Mouse (Mus musculus) liver (tissue): ENCODE results near the gene Sash1.
"Not testable (repeated sequence)": the region's sequence is repeated elsewhere in the genome, so short reads cannot be mapped to it uniquely, and the experiment has no call there.

Experiments
- DNase-seq: peaks from one replicate; pipeline ENCODE4 v3.0.0-alpha.2; 2020; ENCODE audit warnings: mixed read lengths

Sash1 gene

DNA sequence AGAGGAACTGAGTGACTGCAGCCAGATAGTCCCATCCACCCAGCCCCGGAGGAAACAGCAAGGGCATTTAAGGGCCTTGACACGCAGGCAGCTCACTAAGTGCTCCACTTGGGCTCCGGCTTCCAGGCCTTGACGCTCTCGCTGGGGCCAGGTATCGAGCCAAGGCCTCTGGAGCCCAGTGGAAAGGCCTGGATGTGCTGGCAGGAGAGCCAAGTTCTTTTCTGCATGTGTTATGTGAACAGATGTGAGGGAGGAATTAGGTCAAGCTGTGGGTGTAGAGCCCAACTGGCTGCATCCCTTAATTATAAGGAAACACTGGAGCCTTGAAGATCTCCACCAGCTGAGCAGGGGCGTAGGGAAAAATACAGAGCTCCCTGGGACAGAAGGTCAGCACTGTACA is 133.4 kb downstream of the Sash1 start:
- DNase-seq = no peak

DNA sequence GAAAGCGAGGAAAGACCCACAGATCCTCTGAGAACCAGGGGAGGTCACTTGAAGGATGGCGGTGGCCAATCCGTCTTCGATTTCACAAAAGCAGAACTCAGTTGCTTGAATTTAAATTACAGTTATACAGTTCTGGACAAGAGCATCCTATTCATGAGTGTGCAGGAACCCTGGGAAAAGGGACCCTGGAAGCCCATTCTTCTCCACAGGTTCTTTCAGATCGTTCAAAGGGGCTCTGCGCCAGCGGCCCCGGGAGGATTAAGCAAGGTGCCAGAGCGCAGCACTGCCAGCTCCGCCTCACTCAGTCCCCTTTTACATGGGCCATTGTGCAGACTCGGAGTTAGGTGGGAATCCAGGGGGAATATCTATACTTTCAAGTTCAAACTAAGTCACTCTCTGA is 136.3 kb downstream of the Sash1 start:
- DNase-seq = no peak

DNA sequence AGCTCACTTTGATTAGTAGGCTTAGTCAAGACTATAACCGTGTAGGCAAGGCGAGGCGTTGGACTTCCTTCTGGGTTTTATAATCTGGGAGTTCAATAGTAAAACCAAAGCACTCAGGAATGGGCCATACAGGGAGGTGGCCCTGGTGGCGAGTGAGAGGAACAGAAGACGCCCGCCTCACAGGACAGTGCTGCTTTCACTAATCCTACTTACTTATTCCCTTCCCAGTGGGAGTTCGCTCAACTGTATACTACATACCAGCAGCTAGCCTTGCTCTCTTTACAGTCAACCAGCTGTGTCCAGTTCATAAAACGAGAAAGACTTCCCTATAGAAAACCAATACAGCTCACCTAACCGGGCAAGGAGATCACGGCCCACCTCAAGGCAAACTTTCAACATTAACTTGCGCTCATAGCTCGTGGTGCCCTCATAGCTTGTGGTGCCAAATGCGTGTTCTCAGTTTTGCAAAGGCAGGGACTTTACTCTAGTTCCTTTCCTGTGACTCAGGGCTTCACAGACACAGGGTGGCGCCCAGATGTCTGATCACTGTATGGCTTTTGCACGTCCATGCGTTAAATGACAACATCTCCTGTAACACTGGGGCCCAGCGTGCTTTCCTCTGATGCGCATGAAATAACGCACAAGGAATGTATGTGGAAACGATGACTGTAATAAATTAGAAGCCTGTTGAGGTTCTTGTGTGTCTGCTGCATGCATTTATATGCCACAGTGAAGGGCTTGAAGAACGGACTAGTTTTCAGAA is 138.2 kb downstream of the Sash1 start:
- DNase-seq = no peak

DNA sequence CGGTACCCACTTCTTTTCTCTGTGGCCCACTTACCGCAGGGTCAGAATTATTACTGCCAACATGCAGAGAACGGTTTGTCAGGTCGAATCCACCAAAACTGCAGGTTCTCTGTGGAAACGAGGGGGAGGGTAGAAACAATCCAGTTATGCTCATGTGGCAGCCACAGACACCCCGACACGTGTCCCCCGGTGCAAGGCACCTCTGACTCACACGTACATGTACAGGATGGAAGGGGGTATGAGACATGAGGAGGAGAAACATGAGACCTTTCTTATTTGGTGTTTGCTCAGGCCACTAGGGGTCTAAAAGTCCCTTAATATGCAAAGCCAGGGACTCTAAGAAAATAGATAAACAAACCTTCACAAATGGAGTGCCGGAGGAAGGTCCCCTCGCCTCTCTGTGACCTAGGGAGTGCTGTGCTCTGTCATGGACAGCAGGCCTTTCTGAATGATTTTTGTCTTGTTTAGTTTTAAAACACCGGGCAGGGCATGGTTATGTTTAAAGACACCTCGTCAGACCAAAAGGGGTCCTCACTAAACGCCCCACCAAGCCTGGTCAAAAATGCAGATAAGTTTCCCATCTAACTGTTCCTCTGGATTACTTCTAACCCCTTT is 139.7 kb downstream of the Sash1 start:
- DNase-seq = no peak

DNA sequence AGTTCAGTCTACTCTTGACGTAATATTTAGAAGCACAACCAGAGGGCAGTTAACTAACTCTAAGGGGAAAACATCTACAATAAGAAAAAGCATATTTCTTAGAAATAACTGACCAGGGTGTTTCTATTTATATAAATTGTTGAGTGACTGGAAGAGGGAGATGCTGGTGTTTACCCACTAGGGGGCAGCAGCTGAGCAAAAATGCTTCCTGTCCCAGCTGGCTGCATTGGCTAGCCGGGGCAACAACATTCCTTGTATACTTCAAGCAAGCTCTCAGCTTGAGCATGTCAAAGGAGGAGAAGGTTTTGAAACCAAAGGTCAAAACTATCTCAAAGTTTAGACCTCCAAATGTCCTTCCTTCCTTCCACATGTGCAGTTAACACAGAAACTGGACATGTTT is 143.0 kb downstream of the Sash1 start:
- DNase-seq = peak; percentile 69

DNA sequence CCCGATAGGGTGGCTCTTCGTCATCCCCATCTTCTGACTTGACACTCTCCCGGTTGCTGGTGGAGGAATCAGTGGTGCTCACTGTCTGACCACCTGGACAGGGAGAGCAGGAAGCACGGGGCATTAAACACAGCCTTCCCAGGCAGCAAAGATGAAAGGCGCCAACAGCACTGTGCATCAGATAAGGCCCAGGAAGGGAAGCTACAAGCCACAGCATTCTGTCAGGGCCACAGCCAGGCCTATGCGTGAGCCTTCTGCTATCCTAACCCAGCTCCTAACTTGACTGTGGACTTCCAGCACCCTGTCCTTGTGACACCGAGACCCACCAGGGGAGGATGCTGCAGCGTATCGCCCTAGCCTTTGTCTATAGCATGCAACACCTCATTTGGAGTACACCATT is 144.4 kb downstream of the Sash1 start:
- DNase-seq = no peak

DNA sequence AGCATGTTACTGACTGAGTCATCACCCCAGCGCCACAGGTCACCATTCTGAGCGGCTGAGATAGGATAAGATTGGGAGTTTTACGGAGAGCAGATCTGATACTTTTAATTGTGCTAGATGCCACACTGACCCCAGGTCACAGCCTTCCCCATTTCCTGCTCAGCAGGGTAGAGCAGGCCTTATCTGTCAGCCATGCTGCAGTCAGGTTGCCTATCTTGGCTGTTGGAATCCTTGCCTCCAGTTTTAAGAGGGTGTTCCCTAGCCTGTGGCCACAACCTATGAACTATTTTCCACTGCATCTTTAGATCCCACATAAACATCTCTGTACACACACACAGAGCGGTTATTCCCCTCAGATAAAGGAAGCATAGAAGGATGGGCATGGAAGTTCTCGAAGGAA is 145.1 kb downstream of the Sash1 start:
- no peak for DNase-seq

DNA sequence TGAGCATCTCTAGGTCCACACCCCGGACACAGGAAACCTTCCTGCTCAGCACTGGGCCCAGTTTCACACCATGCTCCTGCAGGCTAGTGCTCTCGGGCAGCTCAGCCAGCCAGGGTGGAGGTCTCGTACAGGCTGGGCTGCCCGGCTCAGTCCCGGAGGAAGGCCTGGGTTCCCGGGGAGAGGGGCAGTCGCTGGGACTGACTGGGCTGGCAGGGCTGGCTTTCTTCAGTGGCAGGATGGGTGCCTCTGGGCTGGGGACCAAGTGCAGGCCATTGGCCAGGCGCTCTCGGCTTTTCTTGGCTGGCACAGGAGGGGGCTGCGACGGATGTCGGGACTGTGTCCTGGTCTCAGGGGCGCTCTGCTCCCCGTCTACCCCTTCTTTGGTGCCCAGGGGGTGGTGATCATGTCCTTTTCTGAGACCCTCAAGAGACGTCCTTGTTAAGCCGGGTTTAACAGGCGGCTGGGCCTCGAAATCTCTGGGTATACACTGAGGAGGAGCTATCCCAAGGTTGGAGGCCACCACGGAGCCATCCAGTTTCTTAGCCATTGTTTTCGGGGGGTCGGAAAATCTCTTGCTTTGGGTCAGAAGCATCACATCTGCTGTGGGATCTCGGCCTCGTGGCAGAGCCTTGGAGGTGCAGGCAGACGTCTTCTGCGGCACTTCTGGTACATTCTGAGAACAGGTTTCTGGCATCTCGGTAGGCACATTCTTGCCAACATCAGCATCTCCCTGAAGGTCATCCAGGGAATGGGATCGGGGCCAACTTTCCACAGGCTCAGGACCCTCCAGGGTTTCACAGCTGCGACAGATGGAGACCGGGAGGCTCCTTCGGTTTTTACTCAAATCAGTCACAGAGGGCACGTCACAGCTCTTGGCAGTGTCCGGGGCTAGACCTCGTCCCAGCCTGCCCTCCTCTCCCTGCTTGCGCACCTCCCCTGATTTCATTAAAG is 156.2 kb downstream of the Sash1 start:
- DNase-seq = no peak

DNA sequence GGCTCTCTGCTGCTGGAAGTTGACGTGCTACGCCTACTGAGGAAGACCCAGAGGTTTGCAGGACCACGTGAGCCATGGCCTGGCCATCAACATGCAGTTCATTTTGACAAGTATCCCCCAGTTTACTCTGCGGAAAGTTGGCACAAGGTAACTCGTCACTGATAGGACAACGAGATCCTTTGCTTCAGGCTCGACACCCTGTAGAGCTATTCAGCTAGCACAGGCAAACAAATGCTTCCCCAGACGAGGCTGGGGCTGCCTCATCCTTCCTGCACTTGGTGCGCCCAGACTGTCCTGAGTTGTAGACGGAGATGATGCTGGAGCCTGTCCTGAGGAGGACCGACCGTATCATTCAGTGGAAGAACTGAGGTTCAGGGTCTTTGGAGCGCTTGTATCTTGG is 166.5 kb downstream of the Sash1 start:
- no peak for DNase-seq

DNA sequence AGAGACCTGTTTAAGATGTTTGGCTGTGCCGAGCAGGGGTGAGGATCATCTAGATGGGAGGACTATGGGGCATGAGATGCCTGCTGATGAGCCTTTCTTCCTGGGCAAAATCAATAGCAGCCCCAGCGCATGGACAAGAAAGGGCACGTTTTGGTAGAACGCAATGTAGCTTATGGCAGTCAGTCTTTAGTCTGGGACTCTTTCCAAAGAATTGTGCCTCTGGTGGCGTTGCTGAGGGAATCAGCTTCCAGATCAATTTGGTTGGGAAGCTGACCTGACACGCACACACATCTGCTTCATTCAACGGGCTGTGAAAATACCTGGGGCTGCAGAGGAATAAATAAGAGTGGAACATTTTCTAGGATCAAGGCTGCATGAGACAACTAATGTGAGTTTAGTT is 167.0 kb downstream of the Sash1 start:
- DNase-seq = no peak

DNA sequence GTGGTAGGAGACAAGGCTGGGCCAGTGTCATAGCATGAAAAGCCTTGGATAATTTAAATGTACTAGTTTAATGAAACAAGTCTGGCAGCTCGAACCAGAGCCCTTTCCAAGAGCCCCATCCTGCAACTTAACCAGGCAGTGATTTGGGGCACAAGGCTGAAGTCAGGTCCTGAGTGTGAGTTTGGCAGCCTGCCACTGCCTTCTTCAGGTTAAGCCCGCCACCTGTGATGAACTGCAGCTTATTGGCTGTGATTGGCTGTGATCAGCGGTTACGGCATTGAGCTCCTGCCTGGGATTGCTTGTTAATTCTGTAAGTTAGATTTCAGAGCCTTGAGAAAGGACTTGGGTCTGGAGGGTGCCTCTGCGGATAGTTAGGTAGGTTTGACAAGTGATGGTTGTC is 168.7 kb downstream of the Sash1 start:
- no peak for DNase-seq

DNA sequence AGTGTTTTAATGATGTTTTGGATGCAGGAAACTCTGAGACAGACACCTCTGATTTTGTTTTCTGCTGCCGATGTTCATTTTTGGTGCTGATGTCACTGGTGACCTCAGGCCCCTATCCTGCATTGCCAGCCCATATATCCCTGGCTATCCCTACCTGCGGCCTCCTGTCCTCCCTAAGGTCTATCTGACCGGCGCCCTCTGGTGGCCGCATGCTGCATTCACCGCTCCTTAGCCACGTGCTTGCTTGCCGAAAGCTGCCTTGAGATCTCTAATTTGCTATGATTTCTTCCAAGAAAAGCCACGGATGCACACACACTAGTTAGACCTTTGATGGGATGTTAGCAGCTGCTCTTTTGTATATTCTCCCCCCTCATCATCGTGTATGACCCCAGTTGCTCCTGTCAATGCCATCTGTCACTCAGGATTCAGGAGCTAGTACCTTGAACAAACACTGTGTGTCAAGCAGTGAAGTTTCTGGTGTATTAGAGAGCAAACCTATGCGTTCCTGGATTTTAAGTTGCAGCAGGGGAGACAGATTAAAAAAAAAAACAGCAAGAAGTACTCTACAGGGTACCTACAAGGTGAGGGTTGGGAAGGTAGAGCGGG is 170.1 kb downstream of the Sash1 start:
- peak; percentile 77 for DNase-seq

DNA sequence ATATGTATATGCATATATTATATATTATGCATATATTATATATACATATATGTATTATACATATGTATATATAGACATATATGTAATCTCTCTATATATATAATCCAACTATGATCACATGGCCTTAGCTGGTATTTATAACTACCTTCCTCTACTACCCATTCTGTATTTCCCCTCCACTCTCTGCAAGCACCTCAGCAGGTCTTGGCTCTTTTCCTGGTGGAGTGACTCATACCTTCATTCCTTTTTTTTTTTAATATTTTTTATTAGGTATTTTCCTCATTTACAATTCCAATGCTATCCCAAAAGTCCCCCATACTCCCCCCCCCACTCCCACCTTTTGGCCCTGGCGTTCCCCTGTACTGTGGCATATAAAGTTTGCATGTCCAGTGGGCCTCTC is 189.2 kb downstream of the Sash1 start:
- DNase-seq = not testable (repeated sequence)

DNA sequence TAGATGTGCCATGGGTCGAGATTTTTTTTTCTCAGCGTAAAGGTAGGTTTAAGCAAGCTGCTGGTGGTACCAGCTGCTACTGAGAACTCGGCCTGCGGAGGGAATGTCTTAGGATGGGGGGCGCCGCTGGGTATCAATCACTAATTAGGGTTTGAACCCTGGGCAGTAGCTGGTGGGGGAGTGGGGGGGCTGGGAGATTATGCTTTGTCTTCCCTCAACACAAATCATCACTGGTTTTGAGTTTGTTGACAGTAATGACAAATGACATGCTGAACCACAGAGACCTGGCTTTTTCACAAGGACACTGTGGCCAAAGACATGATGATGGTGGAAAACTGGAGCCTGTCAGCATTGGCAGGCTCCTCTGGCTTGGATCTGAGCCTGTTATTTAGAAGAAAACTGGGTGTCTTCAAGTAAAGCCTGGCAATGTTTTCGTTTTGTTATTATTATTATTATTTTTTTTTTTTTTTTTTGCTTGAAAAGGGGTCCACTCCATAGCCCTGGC is 191.8 kb downstream of the Sash1 start:
- no peak for DNase-seq

DNA sequence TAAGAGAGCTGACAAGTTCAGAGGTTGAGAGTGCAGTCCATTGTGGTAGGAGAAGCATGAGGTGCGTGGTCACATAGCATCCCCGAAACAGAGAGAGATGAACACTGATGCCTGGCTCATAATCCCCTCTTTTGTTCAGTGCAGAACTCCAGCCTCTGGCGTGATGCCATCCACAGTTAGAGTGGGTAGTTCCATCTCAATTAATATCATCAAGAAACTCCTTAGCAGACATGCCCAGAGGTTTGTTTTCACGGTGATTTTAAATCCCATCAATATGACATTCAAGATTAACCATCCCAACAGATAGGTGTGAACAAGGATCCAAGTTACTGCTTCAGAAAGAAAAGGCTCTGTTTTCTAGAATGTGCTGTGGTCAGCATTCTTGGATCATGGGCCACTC is 192.3 kb downstream of the Sash1 start:
- no peak for DNase-seq

DNA sequence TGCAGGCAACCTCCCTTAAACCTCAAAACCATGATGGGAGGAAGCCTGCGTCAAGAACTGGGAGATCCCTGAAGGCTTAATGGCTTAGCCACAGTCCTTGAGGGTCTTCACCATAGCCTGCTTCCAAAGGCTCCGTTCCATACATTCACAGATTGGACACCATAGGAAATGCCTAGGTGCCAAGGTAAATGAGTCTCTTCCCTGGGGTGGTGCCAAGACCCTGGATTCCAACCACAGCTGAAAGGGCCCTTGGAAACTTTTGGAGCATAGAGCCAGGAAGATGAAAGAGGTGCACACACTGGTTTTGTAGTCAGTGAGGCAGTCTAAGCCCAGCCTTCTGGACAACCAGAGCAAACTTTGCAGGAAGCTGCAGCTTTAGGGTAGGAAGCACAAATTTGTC is 193.3 kb downstream of the Sash1 start:
- DNase-seq = no peak

DNA sequence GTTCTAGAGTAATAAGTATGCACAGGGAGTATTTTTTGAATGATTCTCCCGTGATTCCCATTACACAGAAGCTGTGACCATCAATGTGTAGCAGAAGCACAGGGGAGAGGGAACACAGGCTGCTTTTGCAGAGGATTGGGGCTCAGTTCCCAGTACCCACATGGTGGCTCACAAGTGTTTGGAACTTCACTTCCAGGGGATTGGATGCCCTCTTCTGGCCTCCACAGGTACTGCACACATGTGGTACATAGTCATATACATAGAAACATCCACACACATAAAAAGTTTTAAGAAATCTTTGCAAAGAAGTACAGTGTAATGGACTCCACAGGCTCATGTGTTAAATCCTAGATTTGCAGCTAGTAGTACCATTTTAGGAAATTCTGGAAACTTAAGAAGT is 199.7 kb downstream of the Sash1 start:
- no peak for DNase-seq

DNA sequence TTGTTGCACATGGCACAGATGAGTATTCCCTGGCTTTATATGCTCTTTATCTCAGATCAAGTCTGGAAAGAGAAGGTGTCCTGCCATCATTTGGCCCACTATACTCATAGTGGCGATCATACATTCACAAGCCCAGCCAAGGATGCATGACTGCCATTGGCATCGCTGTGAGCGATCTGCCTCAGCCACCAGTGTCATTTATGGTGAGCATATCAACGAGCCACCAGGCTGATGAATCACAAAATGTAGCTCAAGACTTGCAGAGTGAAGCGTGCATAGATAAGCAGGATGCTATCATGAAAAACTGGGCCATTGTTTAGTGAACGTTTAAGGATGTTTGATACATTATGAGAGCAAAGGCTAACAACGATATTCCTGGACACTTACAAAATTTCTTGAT is 200.6 kb downstream of the Sash1 start:
- DNase-seq = no peak

DNA sequence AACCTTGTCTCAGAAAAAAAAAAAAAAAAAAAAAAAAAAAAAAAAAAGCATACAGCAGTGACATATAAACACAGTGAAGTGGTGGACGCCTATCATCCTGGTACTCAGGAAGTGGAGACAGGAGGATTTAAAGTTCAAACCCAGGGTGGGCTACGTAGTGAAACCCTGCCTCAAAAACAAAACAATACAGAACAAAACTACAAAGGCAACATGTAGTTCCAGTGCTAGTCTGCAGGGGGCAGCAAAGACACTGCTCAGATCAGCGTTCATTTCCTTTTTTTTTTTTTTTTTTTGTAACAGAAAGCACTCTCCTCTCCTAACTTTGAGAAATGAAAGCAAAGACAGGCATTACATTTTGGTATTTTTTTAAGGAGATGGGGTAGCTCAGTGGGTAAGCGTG is 203.0 kb downstream of the Sash1 start:
- DNase-seq = peak; percentile 60

DNA sequence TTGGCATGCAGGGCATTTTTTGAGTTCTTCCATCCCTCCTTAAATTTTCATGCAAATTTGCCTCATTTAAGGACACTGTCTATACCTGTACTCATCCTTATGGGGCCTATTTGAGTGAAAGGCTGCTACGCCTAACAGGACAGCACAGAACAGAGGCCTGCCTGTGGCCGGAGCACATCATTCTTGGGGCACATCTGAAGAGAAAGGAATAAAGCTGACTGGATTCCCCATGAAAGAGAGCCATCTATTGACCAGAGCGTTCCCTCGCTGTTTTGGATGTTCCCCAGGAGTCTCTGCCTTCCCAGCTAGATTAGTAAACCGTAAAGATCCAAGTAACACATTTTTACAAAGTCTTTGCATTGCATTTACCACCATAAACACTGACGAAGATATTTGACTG is 203.5 kb downstream of the Sash1 start:
- no peak for DNase-seq

DNA sequence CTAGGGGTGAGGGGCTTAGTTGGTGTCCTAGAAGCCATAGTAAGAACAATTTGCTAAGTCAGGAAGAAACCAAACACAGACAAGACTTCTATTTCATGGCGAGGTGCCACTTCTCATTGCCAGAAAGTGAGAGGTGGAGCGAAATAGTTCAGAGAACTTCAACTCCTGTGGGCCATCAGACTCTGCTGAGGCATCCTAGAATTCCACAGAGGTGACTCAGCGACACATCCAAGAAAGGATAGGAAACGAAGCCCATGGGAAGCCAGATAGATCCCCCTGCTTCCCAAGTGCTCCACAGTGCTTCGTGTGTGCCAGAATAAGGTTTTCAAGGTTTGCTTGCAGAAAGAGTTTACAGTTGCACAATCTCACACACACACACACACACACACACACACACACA is 209.1 kb downstream of the Sash1 start:
- DNase-seq = no peak
